Mouse (Mus musculus) embryo, embryonic 11.5 days (tissue): ENCODE results near the gene Ndufa8.

Experiments used
- DNase-seq: peaks from one replicate; pipeline ENCODE4 v3.0.0-alpha.2; 2012; ENCODE audit warnings: low read depth, low spot score

The Ndufa8 gene

GRCm38 (mm10) chr2:36048748-36049566 is at the start of gene Ndufa8, which contains the start of gene Morn5:
TSS of gene Ndufa8 (minus strand) at chr2:36049406.
TSS of gene Morn5 (plus strand) at chr2:36049458.
- peak; percentile 98 for DNase-seq

DNA sequence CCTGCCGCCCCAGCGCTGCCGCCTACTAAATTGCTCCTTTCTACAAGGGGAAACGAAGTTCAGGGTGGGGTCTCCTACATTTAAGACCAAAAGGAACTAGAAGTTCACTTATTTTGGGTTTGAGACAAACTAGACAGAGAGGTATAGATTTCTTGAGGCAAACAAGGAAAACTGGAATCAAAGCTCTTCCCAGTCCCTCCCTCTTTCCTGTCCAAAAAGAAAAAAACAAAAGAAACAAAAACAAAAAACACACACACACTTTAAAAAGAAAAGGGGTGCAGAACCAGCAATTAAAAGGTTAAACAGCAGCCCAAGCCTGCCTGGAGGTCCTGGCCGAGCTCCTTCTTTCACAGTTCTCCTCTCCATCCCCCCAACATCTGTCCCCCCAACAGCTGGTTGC is 48.8 kb upstream of the Ndufa8 start:
- no peak for DNase-seq

DNA sequence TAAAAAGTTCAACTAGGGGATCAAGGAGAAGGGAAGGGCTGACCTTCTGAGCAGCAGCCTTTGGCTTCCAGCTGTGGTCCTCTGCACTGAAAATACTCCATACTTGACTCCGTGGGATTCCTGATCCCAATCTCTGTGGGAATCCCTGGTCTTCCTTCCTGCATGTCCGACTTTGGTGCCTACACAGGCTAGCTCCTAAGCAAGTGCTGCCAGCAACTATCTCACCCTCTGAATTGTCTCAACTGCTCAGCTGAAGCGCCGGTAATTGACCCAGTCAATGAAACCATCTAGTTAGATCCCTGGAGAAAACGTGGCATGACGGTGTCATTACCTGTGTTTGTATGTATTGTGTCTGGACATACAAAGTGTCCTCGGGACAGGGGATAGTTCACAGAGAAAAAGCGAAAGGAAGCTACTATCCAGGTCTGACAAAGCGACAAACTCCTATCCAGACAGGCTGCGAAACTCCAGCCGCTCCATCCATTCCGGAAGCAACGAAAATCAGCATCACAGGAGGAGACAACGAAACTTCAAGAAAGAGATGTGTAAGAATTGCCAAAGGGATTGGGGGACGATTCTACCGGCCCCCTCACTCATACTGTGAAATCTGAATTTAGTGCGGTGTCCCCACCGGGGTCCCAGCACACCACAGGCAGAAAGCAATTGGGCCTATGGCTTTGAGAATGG is 48.1 kb upstream of the Ndufa8 start:
- DNase-seq, result no peak

GRCm38 (mm10) chr2:36093914-36094475 is 44.8 kb upstream of the Ndufa8 start:
- DNase-seq, result no peak

DNA sequence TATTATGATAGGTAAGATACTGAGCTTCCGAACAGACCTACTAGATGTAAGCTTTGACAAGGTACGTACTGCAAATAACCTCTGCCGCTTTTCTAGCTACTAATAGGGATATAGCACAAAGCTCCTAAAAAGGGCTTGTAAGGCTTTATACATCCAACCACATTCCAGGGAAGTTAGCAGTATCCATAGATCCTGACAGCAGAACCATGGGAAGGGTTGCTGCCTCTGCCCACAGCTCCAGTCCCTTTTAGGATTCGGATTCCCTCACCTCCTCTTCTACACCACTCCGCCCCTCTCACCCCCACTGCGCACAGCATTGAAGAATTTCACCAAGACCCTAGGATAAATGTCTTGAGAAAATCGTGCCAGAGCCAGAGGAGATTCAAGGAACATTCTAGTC is 44.1 kb upstream of the Ndufa8 start:
- DNase-seq, result no peak

DNA sequence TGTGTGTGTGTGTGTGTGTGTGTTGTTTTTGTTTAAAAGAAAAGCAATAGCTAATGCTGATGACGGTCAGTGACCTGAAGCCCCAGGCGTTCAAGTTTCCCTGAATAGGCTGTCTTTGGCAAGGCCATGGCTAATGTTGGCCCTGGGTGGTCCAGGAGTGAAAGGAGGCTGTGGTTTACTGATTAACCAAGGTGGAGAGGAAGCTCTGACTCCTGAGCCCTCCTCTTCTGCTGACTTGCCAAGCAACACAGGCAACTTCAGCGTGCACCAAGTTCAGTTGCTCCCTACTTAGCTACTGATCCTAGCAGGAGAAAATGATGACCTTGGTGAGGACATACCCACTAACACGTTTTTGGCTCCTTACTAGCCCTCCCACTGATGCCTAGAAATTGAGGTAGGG is 43.5 kb upstream of the Ndufa8 start:
- DNase-seq, result no peak

GRCm38 (mm10) chr2:36090853-36091741 is 41.9 kb upstream of the Ndufa8 start:
- peak; percentile 73 for DNase-seq

DNA sequence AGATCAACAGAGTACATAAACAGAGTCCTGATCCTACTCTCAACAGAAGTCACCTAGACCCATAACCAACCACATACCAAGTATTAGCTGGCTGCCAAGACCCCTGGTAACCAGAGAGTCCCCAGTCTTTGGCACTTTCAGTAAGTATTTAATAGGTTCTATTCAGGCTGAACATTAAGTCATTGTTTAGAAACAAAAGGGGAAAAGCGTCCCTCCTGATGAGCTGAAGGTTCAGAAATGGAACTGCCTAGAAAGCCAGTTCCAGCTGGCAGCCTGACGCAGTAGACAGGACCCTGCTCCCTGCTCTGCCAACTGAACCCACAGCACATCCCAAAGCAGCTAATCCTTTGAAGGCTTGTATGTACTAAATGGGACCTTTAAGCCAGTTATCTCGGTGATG is 40.0 kb upstream of the Ndufa8 start:
- no peak for DNase-seq

DNA sequence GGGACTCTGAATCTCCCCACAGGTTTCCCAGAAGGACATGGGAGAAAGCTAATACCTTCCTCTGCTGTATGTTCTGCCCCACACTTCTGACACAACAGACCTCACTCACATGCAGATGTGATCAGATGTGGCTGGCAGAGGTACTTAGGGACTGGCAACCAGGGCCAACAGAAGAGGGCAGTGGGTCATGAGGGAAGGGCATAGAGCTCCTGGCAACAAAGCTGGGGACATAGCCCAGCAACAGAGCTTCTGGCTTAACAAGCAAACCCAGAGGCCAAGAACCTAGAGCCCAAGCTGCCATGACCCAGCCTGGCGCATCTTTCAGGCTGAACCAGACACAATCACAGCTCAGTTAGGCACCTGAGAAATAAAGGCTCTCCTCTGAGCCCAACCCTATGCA is 35.8 kb upstream of the Ndufa8 start:
- DNase-seq, result no peak

- DNase-seq, result no peak
Observed at GRCm38 (mm10) chr2:36082802-36083580, 33.8 kb upstream of the Ndufa8 start.

DNA sequence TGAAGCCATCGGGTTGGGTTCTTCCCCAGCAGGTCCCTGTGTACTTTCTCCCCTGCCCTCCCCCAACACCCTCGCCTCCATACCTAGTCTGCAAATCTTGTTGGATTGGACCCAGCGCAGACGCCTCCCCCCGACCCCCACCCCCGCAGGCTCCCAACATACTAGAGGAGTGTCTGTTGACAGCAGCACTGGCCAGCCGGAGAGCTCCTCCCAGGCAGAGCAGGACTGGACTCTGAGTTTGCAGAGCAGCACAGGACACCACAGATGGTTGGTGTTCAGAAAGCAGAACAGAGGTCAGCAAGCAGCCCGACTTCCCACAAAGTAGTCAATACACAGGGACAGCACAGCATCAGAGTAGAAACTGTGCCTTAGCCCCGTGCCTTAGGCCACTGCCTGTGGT is 32.2 kb upstream of the Ndufa8 start:
- DNase-seq, result no peak

DNA sequence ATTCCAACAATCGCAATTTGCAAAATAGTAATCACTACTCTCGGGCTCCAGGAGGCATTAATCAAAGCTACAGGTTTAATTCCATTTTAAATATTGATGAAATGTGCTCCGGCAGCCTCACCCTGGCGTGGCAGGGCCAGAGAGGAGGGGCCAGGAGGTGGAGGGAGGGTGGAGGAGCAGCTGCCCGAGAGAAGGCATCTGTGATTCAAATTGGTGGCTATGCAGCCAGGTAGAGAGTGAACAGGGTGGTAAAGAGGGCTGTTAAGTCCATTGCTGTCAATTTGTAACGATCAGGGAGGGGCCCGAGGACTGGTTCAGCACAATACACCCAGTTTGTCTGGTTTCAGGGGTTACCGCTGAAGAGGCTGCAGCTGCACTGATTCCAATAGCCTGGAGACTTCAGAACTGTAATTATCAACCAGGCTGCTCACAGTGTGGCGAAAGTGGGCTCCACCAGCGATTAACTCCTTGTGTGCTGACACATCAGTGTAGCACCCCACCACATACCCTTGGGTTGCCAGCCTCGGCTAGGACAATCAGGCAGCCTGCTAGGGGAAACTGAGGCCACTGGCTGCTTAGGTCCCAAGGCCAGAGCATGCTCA is 28.1 kb upstream of the Ndufa8 start:
- no peak for DNase-seq

DNA sequence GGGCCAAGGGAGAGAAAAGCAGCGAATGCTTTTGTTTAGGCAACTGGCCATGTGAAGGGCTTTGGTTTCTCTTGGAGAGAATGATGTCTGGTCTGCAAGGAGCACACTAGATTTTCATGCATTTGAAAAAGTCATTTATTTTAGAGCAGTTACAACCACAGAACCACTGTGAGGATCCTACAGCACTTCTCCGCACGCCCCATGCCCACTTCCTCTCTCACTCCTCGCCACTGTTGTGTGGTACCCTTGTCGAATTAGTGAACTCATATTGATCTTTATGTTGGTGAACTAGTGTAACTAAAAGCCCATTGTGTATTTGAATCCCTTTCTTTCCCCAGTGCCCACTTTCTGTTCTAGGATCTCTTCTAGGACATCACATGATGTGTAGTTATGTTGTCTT is 26.0 kb upstream of the Ndufa8 start:
- DNase-seq, result no peak

GRCm38 (mm10) chr2:36073781-36074180 is 24.6 kb upstream of the Ndufa8 start:
- DNase-seq, result no peak

DNA sequence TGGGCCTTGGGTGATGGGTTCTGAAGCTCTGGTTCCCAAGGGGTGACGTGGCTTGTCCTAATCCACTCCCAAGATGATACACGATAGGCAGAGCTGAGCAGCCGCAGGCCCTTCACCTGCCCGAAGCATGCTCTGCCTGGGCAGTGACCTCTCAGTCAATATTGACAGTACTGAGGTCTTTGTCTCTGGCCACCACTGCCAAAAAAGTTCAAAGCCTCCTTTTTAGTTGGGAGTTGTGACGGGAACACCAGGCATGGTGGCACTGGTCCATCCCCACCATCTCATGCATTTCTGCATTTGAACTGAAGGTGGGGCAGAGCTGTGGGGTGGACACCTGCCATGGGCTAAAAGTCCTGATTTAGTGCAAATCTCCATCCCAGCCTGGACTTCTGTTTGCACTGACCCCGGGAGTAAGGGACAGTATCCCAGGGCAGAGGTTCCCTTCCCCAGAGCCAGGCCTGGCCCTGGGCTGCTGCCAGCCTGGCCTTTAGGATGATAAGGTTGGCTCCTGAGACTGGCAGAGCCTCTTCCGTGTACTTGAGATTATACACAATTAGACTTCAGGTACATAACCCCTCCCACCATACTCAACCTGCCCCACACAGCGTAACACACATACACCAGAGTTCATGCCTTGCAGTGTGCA is 22.6 kb upstream of the Ndufa8 start:
- no peak for DNase-seq

DNA sequence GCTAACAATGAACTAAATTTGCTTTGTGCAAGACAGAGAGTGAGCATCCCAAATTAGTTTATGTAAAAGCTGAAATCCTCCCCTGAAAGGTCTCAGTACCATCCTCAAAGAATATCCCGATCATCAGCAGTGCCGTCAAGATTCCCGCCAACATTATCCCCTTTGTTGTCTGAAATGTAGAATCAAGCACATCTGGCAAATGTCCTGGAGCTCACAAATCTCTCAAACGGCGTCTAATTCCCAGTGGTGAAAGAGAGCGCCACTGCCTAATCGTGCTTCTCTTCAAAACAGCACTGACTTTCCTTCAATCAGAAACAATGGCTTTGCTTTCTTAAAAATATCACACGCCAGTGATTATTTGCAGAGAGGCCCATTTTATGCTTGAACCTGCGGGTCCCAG is 17.9 kb upstream of the Ndufa8 start:
- no peak for DNase-seq

DNA sequence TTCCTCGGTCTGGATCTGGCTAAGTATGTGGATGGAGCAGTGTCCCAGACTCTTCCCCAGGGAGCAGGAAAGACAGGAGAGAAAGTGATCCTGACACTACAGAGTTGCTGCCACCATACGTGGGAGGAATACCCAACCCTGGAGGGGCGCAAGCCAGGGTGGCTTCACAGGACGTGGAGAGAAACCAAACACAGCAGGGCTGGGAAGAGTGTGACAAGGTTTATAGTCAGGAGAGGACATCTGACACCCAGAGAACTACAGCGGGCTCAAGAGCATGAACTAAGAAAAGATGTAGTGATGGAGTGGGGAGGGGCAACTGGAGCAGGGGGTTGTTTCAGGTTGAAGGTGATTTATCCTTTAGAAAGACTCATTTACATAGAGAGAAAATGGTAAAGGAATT is 12.2 kb upstream of the Ndufa8 start:
- no peak for DNase-seq

DNA sequence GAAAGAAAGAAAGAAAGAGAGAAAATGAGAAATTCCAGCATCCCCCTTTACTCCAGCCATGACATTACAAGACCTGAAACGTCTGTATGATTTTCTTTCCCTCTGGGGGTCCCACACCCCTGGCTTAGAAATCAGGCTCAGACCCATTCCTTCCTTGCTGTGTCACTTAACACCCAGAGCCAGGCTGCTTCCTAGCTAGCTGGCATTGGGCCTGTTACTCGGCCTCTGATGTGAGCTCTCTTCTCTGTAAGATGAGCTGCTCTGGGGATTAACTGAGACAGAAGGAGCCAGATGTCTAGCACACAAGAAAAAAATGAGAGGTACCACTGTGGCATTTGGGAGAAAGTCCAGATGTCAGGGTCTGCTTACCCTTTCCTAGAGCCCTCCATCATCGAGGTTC is 7.0 kb upstream of the Ndufa8 start:
- DNase-seq, result no peak

DNA sequence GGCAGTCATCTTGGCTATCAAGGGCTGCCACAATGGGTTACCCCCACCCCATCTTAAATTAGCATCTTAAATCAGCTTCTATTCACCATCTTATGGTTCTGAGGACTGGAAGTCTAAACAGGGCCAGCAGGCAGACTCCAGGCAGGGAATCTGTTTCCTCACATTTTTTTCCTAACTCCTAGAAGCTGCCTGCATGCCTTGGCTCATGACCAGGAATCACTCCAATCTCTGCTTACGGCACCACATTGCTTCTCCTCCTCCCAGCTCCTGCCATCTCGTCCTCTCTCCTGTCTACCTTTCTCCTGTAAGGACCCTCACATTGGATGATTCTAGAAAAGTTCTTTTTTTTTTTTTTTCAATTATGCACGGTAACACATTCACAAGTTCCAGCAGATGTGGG is 4.0 kb upstream of the Ndufa8 start:
- no peak for DNase-seq

- no peak for DNase-seq
Observed at GRCm38 (mm10) chr2:36049567-36049954, 355 bp upstream of the Ndufa8 start.
